Mouse (Mus musculus): ENCODE data around the gene Spo11.

The Spo11 gene

GRCm38 (mm10) chr2:173030591-173031338, 53.3 kb downstream of the Spo11 start:
- DNase-seq (ENCODE audit: low spot score in 2 of 2), result no peak

GRCm38 (mm10) chr2:173033531-173033930, 56.0 kb downstream of the Spo11 start:
- DNase-seq (ENCODE audit: low spot score in 2 of 2), result no peak

DNA sequence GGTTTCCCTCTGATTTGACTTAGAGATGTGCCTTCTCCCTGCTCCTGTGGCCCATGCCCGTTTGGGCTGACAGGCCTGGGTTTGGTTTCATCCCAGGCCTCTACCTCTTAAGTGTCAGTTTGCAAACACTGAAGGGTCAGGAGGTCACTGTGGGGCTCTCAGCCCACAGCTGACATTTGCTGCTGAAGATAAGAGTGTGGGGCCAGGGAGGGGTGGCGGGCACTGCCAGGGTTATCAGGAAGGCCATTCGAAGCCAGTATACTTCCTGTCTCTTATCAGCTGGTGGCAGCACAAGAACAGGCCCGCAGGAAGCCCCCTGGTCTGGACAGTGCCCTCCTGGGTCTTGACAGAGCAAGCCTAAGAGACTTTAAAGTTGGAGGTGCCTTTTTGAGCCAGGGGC, 57.5 kb downstream of the Spo11 start:
- DNase-seq (ENCODE audit: low spot score in 2 of 2), result no peak

DNA sequence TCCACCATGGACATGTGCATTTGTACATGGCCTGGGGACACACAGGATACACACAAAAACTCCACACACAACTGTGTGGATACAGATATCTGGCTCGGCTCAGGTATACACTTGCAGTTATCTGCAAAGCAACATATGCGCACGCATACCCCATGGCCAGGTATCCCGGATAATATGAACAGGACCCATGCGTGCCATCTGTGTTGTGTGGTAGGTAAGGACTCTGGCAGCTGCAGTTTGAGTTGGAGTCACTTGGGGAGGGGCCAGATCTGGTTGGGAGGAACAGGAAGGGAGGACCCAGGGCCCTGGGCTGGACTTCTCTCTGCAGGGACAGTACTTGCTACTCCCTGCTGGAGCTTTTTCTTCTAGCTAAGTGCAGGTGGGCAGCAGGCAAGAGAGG, 58.2 kb downstream of the Spo11 start:
- DNase-seq (ENCODE audit: low spot score in 2 of 2), result no peak

- no peak for DNase-seq (ENCODE audit: low spot score in 2 of 2)
Observed at GRCm38 (mm10) chr2:173036055-173036454, 58.6 kb downstream of the Spo11 start.

DNA sequence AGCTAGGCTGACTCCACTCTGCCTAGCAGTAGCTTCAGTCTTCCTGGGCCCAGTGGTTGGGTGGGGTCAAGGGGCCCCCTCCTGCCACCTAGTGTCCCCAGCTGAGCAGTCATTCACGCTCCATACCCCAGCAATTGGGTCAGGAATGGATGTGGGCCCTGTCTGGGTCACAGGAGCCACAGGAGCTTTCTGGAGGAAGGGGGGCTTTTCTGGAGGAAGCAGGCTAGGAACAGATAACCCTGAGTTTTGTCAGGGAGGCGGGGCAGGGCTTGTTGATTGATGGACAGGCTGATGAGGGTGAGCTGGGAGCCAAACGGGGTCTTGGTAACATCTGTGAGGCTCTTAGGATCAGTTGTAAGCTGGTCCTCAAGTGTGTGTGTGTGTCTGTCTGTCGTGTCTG, 59.1 kb downstream of the Spo11 start:
- DNase-seq (ENCODE audit: low spot score in 2 of 2), result no peak

DNA sequence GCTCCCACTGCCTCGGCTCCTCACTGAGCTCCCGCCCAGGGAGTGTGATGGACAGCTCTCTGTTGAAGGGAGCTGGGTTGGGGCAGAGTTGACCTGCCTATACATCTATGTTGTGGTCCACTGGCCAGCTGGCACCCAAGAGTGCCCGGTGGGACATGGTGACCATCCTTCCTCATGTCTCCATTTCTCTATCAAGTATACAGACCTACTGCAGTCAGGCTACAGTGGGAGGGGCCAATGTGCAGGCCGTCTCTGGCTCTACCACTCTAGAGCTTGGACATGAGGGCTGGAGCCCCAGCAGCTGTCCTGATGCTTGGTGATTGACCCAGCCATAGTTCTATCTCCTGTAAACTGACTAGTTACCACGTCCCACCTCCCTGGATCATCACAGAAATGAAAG, 59.8 kb downstream of the Spo11 start:
- DNase-seq (ENCODE audit: low spot score in 2 of 2), result no peak

- DNase-seq (ENCODE audit: low spot score in 2 of 2), result no peak
Observed at GRCm38 (mm10) chr2:173037827-173038607, 60.5 kb downstream of the Spo11 start.

DNA sequence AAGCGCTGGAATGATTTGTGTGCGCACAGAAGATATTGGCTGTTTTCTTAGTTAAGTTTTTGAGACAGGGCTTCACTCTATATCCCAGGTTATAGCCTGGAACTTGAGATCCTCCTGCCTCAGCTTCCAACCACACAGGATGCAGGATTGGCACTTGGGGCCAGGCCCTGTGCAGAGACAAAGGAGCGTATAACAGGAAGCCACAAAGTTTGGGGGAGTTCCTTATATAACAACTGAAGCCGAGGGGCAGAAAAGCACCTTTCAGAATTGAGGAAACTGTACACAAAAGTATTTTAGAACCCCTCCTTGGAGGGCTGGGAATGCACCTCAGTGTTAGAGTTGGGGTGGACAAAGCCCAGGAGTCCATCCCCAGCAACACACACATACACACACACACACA, 61.5 kb downstream of the Spo11 start:
- DNase-seq (ENCODE audit: low spot score in 2 of 2), result no peak

DNA sequence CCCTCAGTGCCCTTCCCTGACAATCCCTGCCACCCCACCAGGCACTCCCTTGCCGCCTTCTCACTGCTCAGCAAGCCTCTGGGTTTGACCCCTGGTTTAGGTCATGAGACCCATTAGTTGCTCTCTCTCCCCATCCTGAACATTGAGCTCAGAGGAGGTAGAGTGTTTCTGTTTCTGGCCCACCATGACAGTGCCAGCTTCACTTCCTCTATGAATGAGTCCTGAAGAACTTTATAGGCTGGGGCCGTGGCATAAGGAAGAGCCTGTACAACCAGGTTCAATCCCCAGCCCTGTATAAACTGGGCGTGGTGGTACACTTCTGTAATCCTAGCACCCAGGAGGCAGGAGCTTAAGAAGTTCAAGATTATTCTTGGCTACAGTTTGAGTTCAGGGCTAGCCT, 63.3 kb downstream of the Spo11 start:
- no peak for DNase-seq (ENCODE audit: low spot score in 2 of 2)

DNA sequence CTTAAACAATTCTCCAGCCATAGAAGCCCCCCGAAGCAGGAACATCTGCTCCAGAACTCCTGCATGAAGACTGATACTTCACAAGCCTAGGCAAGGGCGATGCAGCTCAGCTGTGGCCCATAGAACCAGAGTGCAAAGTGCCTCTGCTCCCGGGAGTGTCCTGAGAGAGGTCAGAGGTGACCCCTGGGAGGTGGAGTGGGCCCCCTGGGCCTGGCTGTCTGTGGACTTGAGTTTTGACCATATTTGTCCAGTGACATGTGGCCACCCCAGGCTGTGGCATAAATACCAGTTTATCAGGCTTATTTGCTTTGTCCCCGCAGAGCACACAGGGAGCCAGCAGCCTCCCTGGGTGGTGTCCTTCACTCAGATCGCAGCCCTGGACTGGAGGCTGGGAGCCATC, 63.7 kb downstream of the Spo11 start:
- no peak for DNase-seq (ENCODE audit: low spot score in 2 of 2)

DNA sequence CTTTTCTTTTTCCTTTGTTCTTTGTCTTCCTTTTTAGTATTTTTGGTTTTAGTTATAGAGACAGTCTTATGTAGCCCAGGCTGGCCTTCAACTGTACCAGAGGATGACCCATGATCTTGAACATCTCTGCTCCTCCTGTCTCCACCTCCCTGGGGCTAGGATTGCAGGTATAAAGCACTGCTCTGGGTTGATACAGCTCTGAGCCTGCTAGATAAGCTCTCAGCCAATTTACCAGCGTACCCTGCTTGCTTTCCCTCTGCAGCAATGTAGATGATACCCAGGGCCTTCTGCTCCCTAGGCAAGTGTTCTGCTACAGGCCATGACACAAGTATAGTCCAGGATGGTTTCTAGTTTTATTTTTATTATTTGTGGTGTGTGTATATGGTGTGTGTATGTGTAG, 64.4 kb downstream of the Spo11 start:
- no peak for DNase-seq (ENCODE audit: low spot score in 2 of 2)

- DNase-seq (ENCODE audit: low spot score in 2 of 2), result no peak
Observed at GRCm38 (mm10) chr2:173042504-173043162, 65.1 kb downstream of the Spo11 start.
